Mouse (Mus musculus) sigmoid colon, adult 10 weeks (tissue): ENCODE measurements around the gene Rpl34. TPM values are rescaled to one million over a fixed set of nuclear protein-coding genes. Genes with fewer than 3 reads are reported as not detected.

Experiments used
- polyA plus RNA-seq: library from polyadenylated mRNA; stranded (reverse); fragments of 350-450 nt; fragmentation: Illumina TruSeq; extraction: RNeasy Lipid Tissue Mini Kit (QIAGEN cat#74804); gene quantifications from one replicate; pipeline ENCODE4 v1.2.3, GENCODE M21; 2014; ENCODE audit warnings: low read depth, low replicate concordance

Rpl34 gene
- polyA plus RNA-seq: 88.2 TPM

DNA sequence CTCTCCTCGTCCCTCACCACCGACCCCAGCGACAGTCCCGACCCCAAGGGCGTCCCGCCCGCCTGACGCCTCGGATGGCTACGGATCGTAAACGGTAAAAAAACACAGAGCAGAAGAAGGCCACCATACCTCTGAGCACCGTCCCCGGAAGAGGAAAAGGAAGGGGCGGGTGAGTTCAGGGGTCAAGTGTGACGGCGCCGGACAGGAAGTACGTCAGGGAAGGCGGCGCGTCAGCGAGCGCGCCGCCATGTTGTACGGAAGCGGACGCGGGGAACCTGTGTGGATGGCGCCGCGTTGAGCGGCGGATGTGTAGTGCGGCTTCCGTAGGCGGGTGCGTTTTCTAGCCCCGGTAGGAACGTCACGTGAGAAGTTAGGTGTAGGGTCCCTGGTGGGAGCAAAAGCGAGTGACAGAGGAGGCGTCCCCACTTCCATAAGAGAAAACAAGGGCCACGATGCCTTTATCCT lies at the start of gene Rpl34:
TSS of gene Rpl34 (minus strand) at position 210 of the 465 bp plus-strand sequence.

DNA sequence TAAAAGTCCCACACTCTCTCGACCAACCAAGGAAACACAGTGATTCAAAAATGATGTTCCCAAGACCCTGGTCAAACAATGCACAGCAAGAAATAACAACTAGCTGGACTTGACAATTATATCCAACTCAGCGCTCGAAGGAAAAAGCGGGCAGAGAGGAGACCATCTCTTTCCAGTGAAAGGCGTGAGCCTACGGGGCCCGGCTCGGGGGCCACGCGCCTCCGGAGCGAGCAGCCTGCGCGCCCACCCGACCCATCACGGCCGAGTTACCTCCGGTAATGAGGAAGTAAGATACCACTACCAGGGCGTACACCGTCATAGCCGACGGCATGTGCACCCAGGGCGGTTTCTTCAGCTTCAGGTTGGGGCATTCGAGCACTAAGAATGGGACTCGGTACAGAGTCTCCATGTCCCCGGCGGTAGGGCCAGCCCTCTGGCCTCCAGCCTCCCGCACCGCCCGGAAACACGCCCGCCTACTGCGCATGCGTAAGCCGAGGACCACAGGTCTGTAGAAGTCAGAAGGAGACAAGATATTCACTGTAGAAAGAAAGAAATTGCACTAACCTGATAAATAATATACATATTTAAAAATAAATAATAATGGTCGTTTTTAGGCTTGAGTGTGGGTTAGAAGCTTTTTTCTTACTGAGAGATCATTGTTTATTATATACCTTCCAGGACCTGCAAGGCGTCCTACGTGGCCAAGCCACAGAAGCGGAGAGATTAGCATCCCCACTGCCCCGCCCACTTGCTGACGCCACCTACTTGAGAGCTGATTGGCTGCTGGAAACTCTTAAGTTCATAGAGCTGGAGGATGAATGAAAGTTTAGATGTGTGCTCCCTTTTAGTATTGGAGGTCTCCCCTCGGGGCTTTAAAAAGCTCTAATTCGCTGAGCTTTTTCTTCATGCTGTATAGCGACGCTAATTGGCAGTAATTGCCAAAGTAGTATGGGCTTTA lies 21.0 kb downstream of the Rpl34 start, which contains the start of gene Ostc:
TSS of gene Ostc (minus strand) at position 478 of the 958 bp plus-strand sequence.

Other genes starting within 250 kb of the Rpl34 start
- gene Etnppl, start 113.0 kb downstream of the Rpl34 start, polyA plus RNA-seq: 4.3 TPM
- 268 TPM for gene Ostc, start 21.0 kb downstream of the Rpl34 start, polyA plus RNA-seq